Mouse (Mus musculus): Measurements from ENCODE around the gene Itga5. TPM values are rescaled to one million over a fixed set of nuclear protein-coding genes. Genes with fewer than 3 reads are reported as not detected.
"Not testable (repeated sequence)": the region's sequence is repeated elsewhere in the genome, so short reads cannot be mapped to it uniquely, and the experiment has no call there.

The Itga5 gene
- total RNA-seq (2021), result 34.9 and 37.7 TPM in 2 replicates
- long read RNA-seq, experiment 1, full-length matches to known transcripts, result 15 of 49 reads
- long read RNA-seq, experiment 1, partial matches to known transcripts, result 20 of 49 reads
- long read RNA-seq, experiment 1, other reads (novel, unspliced or antisense), result 14 of 49 reads
- long read RNA-seq, experiment 2, full-length matches to known transcripts, result 30 of 48 reads
- long read RNA-seq, experiment 2, partial matches to known transcripts, result 13 of 48 reads
- long read RNA-seq, experiment 2, other reads (novel, unspliced or antisense), result 5 of 48 reads

DNA sequence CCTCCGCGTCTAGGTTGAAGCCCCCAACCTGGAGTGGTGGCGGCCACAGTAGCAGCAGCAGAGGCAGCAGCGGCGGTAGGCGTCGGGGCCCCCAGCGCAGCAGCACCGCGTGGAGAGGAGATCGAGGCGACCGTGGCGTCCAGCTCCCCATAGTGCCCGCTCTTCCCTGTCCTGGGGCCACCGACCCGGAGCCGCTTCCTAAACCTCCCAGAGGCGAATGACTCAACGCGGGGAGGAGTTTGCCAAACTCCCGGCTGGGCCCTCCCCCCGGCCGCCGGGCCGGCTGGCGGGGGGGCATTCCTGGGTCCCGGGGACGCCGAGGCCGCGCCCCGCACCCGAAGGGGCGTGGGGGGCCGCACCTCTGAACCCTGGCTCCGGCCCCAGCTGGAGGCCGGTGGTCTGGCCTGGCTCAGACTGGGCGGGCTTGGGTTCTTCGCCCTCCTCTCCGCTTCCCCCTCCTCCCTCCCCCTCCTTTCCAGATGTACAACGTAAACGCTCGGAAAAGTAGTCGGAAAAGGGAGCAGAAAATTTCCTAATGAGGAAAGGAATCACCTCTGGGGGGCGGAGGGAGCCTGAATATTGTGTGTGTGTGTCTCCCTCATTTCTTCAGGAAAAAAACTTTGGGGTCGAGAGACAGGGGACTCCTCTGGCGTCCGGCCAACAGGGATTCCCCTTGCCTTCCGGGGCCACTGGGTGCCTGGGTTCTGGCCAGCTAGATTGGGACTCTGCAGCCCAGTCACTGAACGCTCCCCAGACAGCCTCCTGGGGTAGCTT lies at the start of gene Itga5:
Gene Itga5 (minus strand): TSS at position 388 of the 774 bp plus-strand sequence.
- peak; percentile 92 for DNase-seq

DNA sequence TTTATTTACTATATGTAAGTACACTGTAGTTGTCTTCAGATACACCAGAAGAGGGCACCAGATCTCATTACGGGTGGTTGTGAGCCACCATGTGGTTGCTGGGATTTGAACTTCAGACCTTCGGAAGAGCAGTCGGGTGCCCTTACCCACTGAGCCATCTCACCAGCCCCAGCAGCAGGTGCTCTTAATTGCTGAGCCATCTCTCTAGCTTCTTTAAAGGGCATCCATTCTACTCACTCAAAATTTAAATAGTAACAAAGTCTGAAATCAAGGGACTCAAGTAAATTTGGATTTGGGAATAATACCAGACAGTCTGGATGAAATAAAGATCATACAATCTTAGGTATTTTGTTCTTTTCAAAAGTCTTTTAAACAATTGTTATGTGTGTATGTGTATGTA lies 39.0 kb upstream of the Itga5 start:
- DNase-seq, result not testable (repeated sequence)

DNA sequence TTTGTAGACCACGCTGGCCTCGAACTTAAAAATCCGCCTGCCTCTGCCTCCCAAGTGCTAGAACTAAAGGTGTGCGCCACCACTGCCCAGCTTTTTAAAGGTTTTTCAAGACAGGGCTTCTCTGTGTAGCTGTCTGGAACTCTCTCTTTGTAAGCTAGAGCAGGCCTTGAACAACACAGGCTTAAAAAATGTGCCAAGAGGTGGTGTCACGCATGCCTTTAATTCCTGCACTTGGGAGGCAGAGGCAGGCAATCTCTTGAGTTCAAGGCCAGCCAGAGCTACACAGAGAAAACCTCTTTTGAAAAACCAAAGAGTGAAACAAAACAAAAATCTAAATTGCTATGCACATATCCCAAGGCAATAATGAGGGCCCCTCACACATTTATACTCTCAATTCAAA lies 34.8 kb upstream of the Itga5 start:
- DNase-seq, result no peak

DNA sequence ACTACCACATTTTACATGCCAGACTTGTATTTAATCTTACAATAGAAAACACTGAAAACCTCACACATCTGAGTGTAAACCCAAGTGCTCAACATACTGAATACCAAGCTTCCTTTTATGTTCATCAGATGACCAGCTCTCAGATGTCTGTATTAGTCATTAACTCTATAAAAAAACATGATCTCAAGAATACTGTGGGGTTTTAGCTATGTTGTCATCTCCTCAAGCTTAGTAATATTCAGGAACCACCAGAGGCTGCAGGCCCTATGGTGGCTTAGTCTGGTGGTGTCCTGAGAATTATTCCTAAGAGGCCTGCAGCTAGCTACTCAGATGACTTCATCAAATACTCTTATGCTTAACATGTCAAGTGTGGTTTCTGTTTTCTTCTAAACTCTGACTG lies 27.0 kb upstream of the Itga5 start:
- DNase-seq, result no peak

DNA sequence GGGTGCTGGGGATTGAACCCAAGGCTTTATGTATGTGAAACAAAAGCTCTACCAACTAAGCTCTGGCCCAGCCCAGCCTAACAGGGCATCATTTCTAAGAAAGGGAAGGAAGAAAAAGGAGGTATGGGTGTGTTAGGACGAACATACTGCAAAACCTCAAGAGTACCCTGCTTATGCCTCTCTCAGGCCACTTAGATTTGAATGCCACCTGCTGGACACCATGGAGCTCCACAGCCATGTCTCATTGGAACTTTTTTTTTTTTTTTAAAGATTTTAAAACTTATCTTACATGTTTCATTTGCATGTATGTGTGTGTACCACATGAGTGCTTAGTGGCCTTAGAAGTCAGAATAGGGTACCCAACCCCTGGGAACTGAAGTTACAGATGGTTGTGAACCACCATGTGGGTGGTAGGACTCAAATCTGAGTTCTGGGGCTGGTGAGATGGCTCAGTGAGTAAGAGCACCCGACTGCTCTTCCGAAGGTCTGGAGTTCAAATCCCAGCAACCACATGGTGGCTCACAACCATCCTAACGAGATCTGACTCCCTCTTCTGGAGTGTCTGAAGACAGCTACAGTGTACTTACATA lies 22.1 kb upstream of the Itga5 start:
- peak; percentile 45 for DNase-seq

DNA sequence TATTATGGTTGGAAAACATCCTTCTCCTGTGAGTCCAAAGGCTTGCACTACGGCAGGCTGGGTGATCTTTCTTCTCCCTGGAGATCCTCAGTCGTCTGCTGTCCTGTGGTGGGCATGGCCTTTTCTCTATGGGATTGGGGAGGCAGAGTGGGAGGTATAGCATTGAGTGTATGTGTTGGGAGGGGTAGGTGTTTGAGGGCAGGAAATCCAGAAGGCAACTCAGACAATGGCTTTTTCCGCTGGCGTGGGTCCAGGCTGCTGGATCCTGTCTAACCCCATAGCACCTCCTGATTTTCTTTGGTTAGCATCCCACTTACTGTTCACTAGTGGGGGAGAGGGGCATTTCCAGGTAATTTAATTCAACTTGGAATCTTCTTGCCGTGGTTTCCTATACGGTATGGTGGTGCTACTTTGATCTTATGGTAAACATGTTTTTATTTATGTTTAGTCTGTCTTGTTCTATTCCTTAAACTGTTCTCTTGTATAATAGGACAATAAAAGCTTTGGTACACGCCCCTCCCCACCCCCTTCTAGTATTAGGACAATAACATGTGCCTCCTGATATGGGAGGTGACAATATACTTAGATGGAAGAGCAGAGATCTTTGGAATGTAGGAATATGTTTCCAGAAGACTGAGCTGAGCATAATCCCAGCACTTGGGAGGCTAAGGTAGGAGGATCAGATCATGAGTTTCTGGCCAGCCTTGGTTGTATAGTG lies 17.4 kb upstream of the Itga5 start:
- peak; percentile 74 for DNase-seq

DNA sequence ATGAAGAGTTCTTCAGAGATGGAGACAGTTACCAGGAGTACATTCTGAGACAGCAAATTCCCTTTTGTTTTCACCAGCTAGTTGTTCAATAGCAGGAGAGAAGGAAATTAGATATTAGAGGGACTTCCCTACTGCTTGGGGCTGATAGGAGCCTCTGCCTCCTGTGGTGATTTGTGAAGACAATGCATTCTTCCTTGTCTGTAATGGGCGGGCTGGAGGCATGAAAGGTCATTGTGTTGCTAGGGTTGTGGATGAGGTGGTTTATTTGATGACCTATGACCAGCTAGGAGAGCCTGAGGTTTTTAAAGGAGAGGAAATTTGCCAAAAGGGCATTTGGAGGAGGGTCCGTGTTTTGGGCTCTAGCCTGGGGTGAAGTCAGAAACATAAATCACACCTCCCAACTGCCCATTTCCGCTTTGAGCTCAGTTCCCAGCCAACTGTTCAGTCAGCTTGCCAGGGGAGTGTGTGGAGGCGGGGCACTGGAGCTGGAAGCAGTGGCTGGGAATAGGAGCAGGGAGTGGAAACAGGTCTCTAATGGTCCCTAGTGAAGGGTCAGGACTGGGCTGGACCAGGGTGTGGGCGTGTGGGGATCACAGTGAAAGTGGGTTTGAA lies 16.3 kb upstream of the Itga5 start:
- DNase-seq, result peak; percentile 70

DNA sequence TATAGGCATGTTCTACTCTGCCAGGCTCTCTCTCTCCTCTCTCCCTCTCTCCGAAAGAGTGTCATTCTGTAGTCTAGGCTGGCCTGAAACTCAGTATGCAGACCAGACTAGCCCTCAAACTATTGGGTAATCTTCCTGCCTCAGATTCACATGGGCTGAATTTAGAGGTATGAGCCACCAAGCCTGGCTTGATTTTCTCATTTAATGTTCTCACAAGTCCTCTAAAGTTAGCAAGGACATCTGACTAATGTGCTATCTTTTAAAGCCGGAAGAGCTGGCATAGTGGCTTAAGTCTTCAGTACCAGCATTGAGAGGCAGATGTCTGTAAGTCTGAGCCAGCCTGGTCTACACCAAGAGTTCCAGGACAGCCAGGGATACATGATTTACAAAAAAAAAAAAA lies 15.5 kb upstream of the Itga5 start:
- no peak for DNase-seq

DNA sequence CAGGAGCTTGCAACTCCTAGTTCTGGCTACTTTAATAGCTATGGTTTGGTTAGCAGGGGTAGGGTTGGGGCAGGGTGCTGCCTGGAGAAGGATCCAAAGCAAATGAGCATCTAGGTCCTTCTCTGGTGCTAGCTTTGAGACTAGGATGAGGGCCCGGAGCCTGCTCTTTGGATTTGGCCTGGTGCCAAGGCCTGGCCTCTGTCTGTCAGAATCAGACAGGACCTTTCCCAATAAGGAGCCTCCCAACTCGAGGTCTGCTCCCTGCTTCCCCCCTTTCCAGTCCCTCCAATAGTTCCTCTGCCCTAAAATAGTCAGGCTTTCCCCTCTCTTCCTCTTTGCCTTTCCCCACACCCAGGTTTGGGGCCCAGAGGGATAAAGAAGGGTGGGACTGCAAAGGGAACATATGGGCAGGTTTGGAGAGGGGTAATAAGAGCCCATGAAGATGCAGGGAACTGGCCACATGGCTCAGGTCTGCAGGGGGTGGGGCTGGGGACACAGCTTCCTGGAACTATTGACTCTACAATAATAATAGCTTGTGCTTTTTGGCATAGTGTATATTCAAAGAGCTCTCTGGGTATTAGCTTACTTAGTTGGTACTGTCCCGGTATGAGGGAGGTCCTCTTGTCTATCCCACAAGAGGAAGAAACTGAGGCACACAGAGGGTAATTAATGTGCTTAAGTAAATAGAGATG lies 12.2 kb upstream of the Itga5 start:
- DNase-seq, result no peak

DNA sequence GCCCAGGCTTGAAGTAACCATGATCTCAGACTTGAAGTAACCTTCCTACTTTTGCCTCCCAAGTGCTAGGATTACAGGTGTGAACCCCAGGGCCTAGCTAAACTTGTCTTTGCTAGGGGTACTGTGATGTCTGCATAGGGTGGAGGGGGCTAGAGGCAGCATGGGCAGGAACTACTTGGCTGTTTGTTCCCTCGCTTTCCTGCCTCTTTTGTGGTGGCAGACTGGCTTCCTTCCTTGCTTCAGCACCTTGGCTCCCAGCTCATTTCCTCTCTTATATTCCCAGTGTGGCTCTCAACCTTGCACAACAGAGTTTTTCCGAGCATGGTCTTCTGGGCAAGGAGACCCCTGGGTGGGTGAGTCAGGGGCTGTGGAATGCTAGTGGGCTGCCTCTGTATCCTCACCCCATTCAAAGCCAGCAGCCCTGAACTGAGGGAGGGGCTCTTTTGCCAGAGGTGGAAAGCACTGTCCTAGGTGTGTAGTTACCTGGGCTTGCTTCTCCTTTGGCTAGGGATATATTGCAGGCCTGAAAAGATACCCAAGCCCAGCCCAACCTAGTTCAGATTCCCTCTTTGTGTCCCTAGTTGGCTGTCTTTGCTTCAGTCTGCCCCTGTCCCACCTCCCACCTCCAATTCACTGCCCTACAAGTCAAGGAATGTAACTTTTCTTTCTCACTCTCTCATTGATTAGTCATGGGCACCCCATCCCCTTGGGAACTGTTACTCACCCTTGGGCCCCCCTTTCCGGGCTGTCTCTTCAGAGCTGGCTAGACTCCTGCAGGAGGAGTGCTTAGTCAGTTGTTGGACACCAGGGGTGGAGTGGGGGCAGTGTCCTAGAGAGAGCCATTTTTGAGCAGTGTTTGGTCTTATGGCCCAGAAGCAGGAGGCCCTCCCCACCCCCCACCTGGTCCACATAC lies 11.4 kb upstream of the Itga5 start:
- no peak for DNase-seq

DNA sequence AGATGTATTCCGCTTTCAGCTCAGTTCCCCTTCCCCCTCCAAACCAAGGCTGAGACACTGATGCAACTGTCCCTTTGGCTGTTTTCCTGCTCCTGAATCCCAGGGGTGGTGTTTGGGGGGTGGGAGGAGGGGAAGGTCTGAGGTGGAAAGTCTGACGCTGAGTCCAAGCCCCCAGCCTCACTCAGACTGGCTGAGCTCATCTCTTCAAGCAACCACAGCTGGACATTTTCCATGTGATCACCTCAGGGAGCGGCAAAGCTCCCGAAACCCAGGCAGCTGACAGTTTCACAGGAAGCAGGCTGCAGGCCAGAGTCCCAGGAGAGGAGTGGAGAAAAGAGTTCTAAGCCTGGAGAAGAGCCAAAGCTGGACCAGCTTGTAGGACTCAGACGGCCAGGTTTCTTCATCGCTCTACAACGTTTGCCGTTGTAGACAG lies 10.3 kb upstream of the Itga5 start:
- DNase-seq, result peak; percentile 53

DNA sequence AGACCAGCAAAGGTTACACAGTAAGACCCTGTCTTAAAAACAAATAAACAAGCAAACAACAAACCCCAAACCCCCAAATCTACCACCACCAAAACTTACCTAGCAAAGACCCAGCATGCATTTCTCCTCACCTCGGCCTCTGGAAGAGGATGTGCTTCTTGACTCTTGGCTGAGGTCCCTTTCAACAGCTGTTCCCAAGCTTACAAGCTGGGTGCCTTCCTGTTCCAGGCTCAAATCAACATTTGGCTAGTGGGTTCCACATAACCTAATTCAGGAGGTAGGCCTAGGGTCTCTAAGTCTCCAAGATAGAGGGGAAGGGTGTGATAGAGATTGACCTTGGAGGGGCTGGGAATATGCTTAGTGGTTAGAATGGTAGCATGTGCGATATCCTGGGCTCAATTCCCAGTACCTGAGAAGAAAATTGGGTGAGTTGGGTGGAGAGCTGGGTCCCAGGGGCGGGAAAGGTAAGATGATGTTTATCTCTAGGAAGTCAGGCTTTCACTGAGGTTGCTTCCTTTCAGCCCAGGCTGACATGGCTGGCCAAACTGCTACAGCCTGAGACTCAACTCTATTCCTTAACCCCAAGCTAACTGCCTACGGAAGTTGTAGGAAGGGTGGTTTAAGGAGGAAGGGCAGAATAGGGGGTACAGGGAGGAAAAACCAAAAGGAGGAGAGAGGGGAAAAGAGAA lies 8.7 kb upstream of the Itga5 start:
- no peak for DNase-seq

DNA sequence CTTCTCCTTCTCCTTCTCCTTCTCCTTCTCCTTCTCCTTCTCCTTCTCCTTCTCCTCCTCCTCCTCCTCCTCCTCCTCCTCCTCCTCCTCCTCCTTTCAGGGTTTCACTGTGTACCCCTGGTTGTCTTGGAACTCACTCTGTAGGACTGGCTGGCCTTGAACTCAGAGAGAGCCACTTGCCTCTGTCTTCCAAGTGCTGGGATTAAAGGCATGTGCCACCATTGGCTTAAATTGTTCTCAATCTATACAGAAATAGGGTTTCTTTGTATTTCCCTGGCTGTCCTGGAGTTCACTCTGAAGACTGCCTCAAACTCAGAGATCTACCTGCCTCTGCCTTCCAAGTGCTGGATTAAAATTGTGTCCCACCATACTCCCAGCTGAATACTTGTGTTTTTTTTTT lies 5.9 kb upstream of the Itga5 start:
- DNase-seq, result no peak

DNA sequence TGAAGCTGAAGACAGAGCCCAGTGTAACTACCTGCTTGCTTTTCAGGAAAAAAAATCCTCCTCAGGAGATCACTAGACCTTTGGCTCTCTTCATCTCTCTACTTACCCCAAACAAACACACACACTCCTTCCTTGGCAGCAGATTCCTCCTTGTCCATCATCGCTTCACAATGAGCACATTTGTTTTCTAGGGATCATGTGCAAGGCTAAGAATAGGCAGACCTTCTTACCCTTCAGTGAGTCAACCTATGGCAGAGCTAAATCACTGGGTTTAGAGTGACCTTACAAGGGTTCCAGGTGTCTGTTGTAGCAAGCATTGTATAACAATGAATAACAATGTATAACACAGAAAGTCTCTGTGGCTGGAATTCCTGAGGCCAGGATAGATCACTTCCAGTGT lies 5.2 kb upstream of the Itga5 start:
- no peak for DNase-seq

DNA sequence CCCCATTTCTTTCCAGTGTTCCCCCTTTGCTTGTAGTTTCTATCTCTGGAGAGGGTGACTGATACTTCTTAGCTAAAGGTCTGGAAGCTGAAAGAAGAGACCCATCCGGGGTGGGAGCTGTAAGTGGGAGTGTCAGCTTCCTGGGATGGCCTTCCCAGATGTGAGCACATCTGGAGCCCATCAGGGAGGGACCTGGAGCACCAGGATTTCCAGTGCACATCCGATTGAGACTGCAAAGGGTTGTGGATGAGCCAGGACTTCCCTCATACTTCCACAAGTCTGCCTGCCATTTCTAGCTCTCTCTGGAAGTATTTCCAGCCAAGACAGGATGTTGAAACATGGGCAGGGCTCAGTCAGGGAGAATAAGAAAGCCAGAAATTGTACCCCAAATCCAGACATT lies 4.6 kb upstream of the Itga5 start:
- no peak for DNase-seq

DNA sequence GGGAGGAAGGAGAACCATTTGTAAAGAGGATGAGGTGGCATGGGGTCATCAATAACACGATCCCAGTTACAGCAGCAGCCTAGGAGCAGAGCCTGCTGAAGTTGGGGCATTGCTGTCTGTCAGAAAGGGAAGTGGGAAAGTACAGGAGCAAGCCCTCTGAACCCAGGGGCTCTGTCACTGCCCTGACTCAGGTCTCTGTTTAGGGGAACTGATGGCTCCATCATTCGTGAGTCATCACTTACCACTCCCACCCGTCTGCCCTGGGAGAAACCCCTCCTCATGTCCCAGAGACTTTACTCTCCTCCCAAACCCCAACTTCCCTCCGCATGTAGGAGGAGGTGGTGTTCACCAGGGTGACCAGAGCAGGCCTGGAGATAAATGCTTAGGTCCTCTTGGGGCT lies 3.9 kb upstream of the Itga5 start:
- no peak for DNase-seq

DNA sequence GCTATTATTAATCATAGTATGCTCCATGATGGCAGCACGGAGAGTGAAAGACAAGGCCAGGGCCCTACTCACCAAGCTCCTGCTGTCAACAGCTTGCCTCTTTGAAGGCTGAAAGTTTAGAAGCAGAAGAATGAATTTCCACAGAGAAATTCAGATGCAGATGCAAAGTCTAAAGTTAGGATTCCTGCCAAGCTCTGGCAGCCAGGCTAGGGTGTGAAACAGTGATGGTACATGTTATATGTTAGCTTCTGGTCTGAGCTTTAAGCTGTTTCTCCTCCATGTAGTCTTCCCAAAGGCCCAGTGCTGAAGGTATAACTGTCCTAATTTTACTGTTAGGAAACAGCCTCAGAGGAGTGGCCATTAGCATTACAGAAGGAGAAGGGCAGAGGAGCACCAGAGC lies 2.6 kb upstream of the Itga5 start:
- DNase-seq, result no peak

DNA sequence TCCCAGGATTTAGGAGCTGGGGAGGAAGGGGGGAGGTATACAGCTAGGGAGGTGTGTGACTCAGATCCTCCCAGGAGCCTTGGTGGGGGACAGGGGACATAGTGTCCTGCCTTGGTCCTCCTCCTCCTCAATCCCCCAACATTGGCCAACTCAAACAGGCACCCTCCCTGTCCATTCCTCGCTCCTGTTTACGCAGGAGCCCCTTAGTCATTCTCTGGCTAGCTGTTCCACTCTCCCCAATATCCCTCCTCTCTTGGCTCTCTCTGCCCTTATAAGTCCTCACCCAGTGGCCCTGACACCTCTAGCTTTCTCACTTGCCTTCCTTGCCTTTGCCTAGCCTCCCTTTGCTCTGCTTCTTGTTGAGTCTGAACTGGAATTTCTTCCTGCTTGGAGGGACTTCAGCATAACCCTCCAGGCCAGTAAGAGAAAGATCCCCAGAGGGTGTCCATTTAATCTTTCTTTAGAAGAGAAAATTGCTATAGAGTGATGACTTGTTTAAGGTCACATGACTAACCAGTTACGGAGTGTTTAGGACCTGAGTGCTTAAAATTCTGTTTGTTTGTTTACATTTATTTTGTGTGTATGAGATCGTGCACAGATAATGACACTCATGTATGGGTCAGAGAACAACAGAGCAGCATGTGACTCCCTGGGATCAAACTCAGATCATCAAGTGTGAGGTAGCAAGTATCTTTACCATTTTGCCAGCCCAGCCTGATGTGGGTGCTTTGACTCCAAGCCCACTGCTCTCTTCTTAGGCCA lies 1.8 kb upstream of the Itga5 start:
- DNase-seq, result no peak
